Mouse (Mus musculus): ENCODE measurements around the gene Dusp18. TPM values are rescaled to one million over a fixed set of nuclear protein-coding genes. Genes with fewer than 3 reads are reported as not detected.

The Dusp18 gene
- total and polyA plus RNA-seq, 3 experiments = 2.8 to 6.6 (median 4.8) TPM

GRCm38 (mm10) chr11:3860361-3860760 lies 34.7 kb upstream of the Dusp18 start:
- Histone ChIP-seq H3K27me3 (replicated peaks) (peaks cover 1% of the 10 kb centered on the region), H3K79me2 (replicated peaks; ENCODE audit: control insufficient read depth, extremely low read depth, insufficient read depth, poor library complexity, severe bottlenecking) (no peaks in the 10 kb centered on the region), H3K4me3 (replicated peaks in 1 of 3; ENCODE audit: low read depth in 2 of 3, low read length in 2 of 3, poor library complexity in 1 of 3) (no peak overlapping the region), H3K9ac (ENCODE audit: insufficient read depth, low read depth) (no peak overlapping the region), H3K36me3 (replicated peaks in 1 of 2; ENCODE audit: control insufficient read depth in 1 of 2, insufficient read depth in 1 of 2, low read length in 1 of 2) (no peaks in the 10 kb centered on the region), H3K9me3 (replicated peaks; ENCODE audit: low read length) (peaks cover 2% of the 10 kb centered on the region), H3K27ac (ENCODE audit: insufficient read depth, low read depth) (no peak overlapping the region), H3K4me1 (ENCODE audit: control insufficient read depth in 1 of 2, insufficient read depth in 2 of 2) (peaks cover 0 to 5% of the 10 kb centered on the region in 2 experiments; a peak in 1 of 4 replicates), H3K4me2 (ENCODE audit: insufficient read depth, low read depth, poor library complexity, severe bottlenecking) (no peak overlapping the region)
- in situ Hi-C loops (cut with MboI; ENCODE audit: low pct_ligation_motif_present, low pct_unique_long_range_greater_than_20kb, low sequenced_read_pairs) (no loop called here), dilution Hi-C loops (cut with MboI; ENCODE audit: extremely low pct_ligation_motif_present, extremely low pct_unique_long_range_greater_than_20kb, low sequenced_read_pairs) (no loop called here)
- DNase-seq (ENCODE audit: extremely low read depth) = no peak
- TF ChIP-seq CHD1 (IDR thresholded peaks at IDR 0.05; ENCODE audit: low read depth, low read length) (no peak), ZMIZ1 (IDR thresholded peaks at IDR 0.05; ENCODE audit: low read depth, low read length) (no peak), JUN (IDR thresholded peaks at IDR 0.05; ENCODE audit: insufficient read depth, low read depth, low read length) (no peak), BHLHE40 (IDR thresholded peaks at IDR 0.05; ENCODE audit: low read depth, low read length) (no peak), SIN3A (IDR thresholded peaks at IDR 0.05; ENCODE audit: low read length) (no peak), ETS1 (conservative IDR thresholded peaks at IDR 0.05; ENCODE audit: low read depth, low read length) (no peak), USF1 (IDR thresholded peaks at IDR 0.05; ENCODE audit: low read depth, low read length) (no peak)

- no peak overlapping the region for H3K4me2 ChIP-seq (ENCODE audit: insufficient read depth, low read depth, poor library complexity, severe bottlenecking)
- H3K36me3 ChIP-seq (replicated peaks in 1 of 2; ENCODE audit: control insufficient read depth in 1 of 2, insufficient read depth in 1 of 2, low read length in 1 of 2) = no peaks in the 10 kb centered on the region
- H3K9me3 ChIP-seq (replicated peaks; ENCODE audit: low read length) = peaks cover 2% of the 10 kb centered on the region
- H3K27ac ChIP-seq (ENCODE audit: insufficient read depth, low read depth) = no peak overlapping the region
- H3K9ac ChIP-seq (ENCODE audit: insufficient read depth, low read depth) = no peak overlapping the region
- DNase-seq (ENCODE audit: extremely low read depth) = no peak
- TF ChIP-seq ELF1 (IDR thresholded peaks at IDR 0.05; ENCODE audit: low read depth, low read length) (no peak), MYC (IDR thresholded peaks at IDR 0.05; ENCODE audit: low read depth, low read length) (no peak), RCOR1 (conservative IDR thresholded peaks at IDR 0.05; ENCODE audit: low read depth, low read length) (no peak), ETS1 (conservative IDR thresholded peaks at IDR 0.05; ENCODE audit: low read depth, low read length) (no peak), ZMIZ1 (IDR thresholded peaks at IDR 0.05; ENCODE audit: low read depth, low read length) (no peak), RAD21 (IDR thresholded peaks at IDR 0.05; ENCODE audit: low read depth, low read length) (no peak; the same call in 1 of the 2 replicates), NRF1 (IDR thresholded peaks at IDR 0.05; ENCODE audit: low read depth, low read length) (no peak), POLR2A (IDR thresholded peaks at IDR 0.05; ENCODE audit: low read depth, low read length) (no peak), SMC3 (IDR thresholded peaks at IDR 0.05; ENCODE audit: low read depth, low read length) (peak; percentile 22; the same call in 1 of the 2 replicates), CTCF (conservative IDR thresholded peaks at IDR 0.05 in 1 of 2, IDR thresholded peaks at IDR 0.05 in 1 of 2; ENCODE audit: low read depth in 2 of 2, low read length in 2 of 2) (peak in 1 of 2 experiments; percentile 27; a peak in 2 of 4 replicates), IRF4 (IDR thresholded peaks at IDR 0.05; ENCODE audit: low read depth, low read length) (no peak), NELFE (IDR thresholded peaks at IDR 0.05; ENCODE audit: low read depth, low read length) (no peak), CHD1 (IDR thresholded peaks at IDR 0.05; ENCODE audit: low read depth, low read length) (no peak), BHLHE40 (IDR thresholded peaks at IDR 0.05; ENCODE audit: low read depth, low read length) (no peak), TCF12 (IDR thresholded peaks at IDR 0.05; ENCODE audit: low read depth, low read length) (no peak)
- no peak overlapping the region for H3K4me3 ChIP-seq (replicated peaks in 1 of 3; ENCODE audit: low read depth in 2 of 3, low read length in 2 of 3, poor library complexity in 1 of 3)
- H3K4me1 ChIP-seq (ENCODE audit: control insufficient read depth in 1 of 2, insufficient read depth in 2 of 2) = peaks cover 0 to 3% of the 10 kb centered on the region in 2 experiments; a peak in 1 of 4 replicates
- in situ Hi-C loops (cut with MboI; ENCODE audit: low pct_ligation_motif_present, low pct_unique_long_range_greater_than_20kb, low sequenced_read_pairs) (no loop called here), dilution Hi-C loops (cut with MboI; ENCODE audit: extremely low pct_ligation_motif_present, extremely low pct_unique_long_range_greater_than_20kb, low sequenced_read_pairs) (no loop called here)
- H3K27me3 ChIP-seq (replicated peaks) = no peaks in the 10 kb centered on the region
- H3K79me2 ChIP-seq (replicated peaks; ENCODE audit: control insufficient read depth, extremely low read depth, insufficient read depth, poor library complexity, severe bottlenecking) = no peaks in the 10 kb centered on the region
Observed at GRCm38 (mm10) chr11:3862661-3863453, 32.2 kb upstream of the Dusp18 start.
